Mouse (Mus musculus) T-helper 17 cell (primary cell): ENCODE measurements around the gene Fbxo41.

Experiments used
- in situ Hi-C, 2 experiments: fragments of 300-600 bp; cut with MboI, MseI; formaldehyde crosslinking; loops; 1 replicate in 1 of 2; 2 replicates in 1 of 2; pipeline ENCODE4 v1.15.1; 2025; ENCODE audit warnings: high pct_unique_total_duplicates in 2 of 2

Gene Fbxo41

GRCm38 (mm10) chr6:85447351-85447750, 55.4 kb downstream of the Fbxo41 start:
- in situ Hi-C loops: loop anchor here in 1 of 2 experiments (10.0 kb wide), 1 partner anchor 487 kb away; no protein-coding TSS in a partner anchor

- in situ Hi-C loops: loop anchor here in 1 of 2 experiments (10.0 kb wide), 1 partner anchor 490 kb away; no protein-coding TSS in a partner anchor
These were observed 57.5 kb downstream of the Fbxo41 start for GRCm38 (mm10) chr6:85445286-85445685.

GRCm38 (mm10) chr6:85444266-85444965, 58.4 kb downstream of the Fbxo41 start:
- in situ Hi-C loops: loop anchor here in 1 of 2 experiments (10.0 kb wide), 1 partner anchor 490 kb away; no protein-coding TSS in a partner anchor

GRCm38 (mm10) chr6:85443488-85444233, 59.1 kb downstream of the Fbxo41 start:
- in situ Hi-C loops: loop anchor here in 1 of 2 experiments (10.0 kb wide), 1 partner anchor 491 kb away; no protein-coding TSS in a partner anchor

- in situ Hi-C loops: loop anchor here in 1 of 2 experiments (10.0 kb wide), 1 partner anchor 494 kb away; no protein-coding TSS in a partner anchor
These were observed 61.7 kb downstream of the Fbxo41 start for GRCm38 (mm10) chr6:85441142-85441541.

- in situ Hi-C loops: no loop called here
These were observed 66.2 kb downstream of the Fbxo41 start for GRCm38 (mm10) chr6:85436631-85437030.

- in situ Hi-C loops: no loop called here
These were observed 66.6 kb downstream of the Fbxo41 start for GRCm38 (mm10) chr6:85436204-85436603.

- in situ Hi-C loops: no loop called here
These were observed 68.9 kb downstream of the Fbxo41 start for GRCm38 (mm10) chr6:85433865-85434264.

GRCm38 (mm10) chr6:85431842-85432431, 70.9 kb downstream of the Fbxo41 start, which contains the start of gene Smyd5:
TSS of gene Smyd5 (plus strand) at chr6:85431989.
- in situ Hi-C loops: no loop called here

GRCm38 (mm10) chr6:85431274-85431841, 71.4 kb downstream of the Fbxo41 start:
- in situ Hi-C loops: no loop called here

- in situ Hi-C loops: no loop called here
These were observed 78.9 kb downstream of the Fbxo41 start, which contains the start of gene Noto for GRCm38 (mm10) chr6:85423836-85424379. TSS of gene Noto (plus strand) at chr6:85423886.
